ENCODE assay signal across 18 mouse cellular contexts in the genomic region with DNA sequence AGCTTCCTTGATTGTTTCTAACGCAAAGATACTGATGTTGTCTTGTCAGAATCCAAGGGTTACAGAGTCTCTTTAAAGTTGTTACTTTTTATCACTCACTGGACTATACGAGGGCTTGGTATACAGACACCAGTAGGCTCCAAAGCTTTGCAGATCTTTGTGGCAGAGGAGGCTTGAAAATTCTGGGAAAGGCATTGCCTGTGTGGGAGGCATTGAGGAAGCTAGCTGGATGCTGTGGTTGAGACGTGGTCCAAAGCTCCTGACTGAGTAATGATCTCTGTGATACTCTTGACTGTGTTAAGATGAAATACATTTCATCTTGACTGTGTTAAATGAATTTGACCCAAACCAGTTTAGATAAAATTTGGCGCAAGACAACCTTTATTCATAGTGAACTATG.
DNase-seq lines count a peak whose midpoint lies in the region; TF ChIP-seq lines count a peak whose summit lies in the region.
"Had no signal": no experiment of that assay in that cellular context is flagged by ENCODE, and none has a peak within 500 bp of the region (broad histone marks: within the 10 kb centered on the region; RNA-seq: fewer than 3 reads in every experiment).

No protein-coding gene starts in this region.

- TF ChIP-seq CTCF in layer of hippocampus, adult 2 months (conservative IDR thresholded peaks at IDR 0.05), result no peak
- no peak for TF ChIP-seq CTCF in left cerebral cortex, adult 2 months (IDR thresholded peaks at IDR 0.05)
- TF ChIP-seq CTCF in cortical plate, adult 2 months (IDR thresholded peaks at IDR 0.05; ENCODE audit: extremely low read depth, insufficient read depth, low read length), result no peak

- intact Hi-C loops in left cerebral cortex, adult 2 months (cut with DNase I), result loop anchor here (5.0 kb wide), 2 partner anchors 46 to 84 kb away; a partner anchor contains a TSS

- DNase-seq in layer of hippocampus, adult 2 months (ENCODE audit: low spot score in 2 of 2), result no peak
- no peak for DNase-seq in layer of hippocampus, postnatal 14 days (ENCODE audit: low spot score in 2 of 2)
- DNase-seq in left cerebral cortex, adult 2 months (ENCODE audit: extremely low spot score in 1 of 2, low spot score in 2 of 2), result no peak
- DNase-seq in left cerebral cortex, adult 11 months (ENCODE audit: low spot score), result no peak
- DNase-seq in brain, adult 2 months (ENCODE audit: low read depth, low spot score), result peak; percentile 77
- no peak for DNase-seq in cerebellum, postnatal 10 days
- DNase-seq: adrenal gland, adult 2 months; adrenal gland, postnatal 10 days; adrenal gland, postnatal 25 days; cerebellum, adult 11-12 months; cerebellum, adult 9-10 months; cerebellum, postnatal 36 days; forebrain, postnatal 0 days had no signal

- no peak overlapping the region for H3K4me3 ChIP-seq in layer of hippocampus, adult 2 months
- H3K4me3 ChIP-seq in left cerebral cortex, adult 2 months, result no peak overlapping the region
- H3K4me3 ChIP-seq in cortical plate, adult 2 months (ENCODE audit: insufficient read depth, low read length), result no peak overlapping the region
- H3K4me3 ChIP-seq: embryonic facial prominence, embryonic 10.5 days; embryonic facial prominence, embryonic 12.5 days; forebrain, embryonic 13.5 days; forebrain, embryonic 15.5 days had no signal

- no peak for TF ChIP-seq POLR2A in cortical plate, adult 2 months (IDR thresholded peaks at IDR 0.05; ENCODE audit: extremely low read depth, insufficient read depth, low read length)

- H3K27ac ChIP-seq in layer of hippocampus, adult 2 months, result peak overlapping the region; percentile 46; the same call in 1 of the 2 replicates
- peak overlapping the region; percentile 55 for H3K27ac ChIP-seq in left cerebral cortex, adult 2 months
- 0 out of 2 replicates have a peak overlapping the region, but pooled peaks have one; percentile 72 for H3K27ac ChIP-seq in cortical plate, adult 2 months (ENCODE audit: insufficient read depth, low read length)
- H3K27ac ChIP-seq: embryonic facial prominence, embryonic 10.5 days; embryonic facial prominence, embryonic 12.5 days; forebrain, embryonic 13.5 days; forebrain, embryonic 15.5 days had no signal

- peaks cover 19% of the 10 kb centered on the region for H3K4me1 ChIP-seq in cortical plate, adult 2 months (ENCODE audit: control insufficient read depth, insufficient read depth, low read length)
- H3K4me1 ChIP-seq: embryonic facial prominence, embryonic 10.5 days; embryonic facial prominence, embryonic 12.5 days had no signal
